Mouse (Mus musculus) erythroblast, embryonic 14.5 days (primary cell): ENCODE measurements around the gene Car9.

Experiments used
- GATA1 ChIP-seq: IDR thresholded peaks from 2 replicates; pipeline ENCODE4 v1.6.1; 2012; ENCODE audit warnings: low read length, inconsistent platforms, mixed read lengths
- TAL1 ChIP-seq: IDR thresholded peaks from 3 replicates; pipeline ENCODE4 v1.6.1; 2012; ENCODE audit warnings: low read length, inconsistent platforms, mixed read lengths

DNA sequence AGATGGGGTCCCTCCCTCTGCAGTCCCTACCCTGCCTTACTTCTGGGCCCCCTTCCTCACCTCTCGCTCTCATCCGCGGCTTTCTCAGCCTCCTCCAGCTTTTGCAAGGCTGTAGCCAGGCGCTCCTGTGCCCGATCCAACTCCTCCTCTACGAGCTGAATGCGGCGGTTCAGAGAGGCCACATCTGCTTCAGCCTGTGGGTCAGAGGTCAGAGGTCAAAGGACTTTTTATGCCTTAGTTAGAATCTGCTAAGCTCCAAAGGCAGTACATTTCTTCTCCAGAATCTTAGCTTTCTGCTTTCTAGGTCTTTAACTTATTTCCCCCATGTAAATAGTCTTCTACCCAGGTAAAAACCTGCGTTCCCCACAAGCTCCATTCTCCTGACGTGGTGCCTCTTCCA, 12.8 kb downstream of the Car9 start:
- TF ChIP-seq GATA1, result no peak
- no peak for TF ChIP-seq TAL1
